Mouse (Mus musculus) small intestine, adult 2 months (tissue): ENCODE measurements around the gene Arid5b.

ENCODE experiments used
- CTCF ChIP-seq: fragments of 200-500 bp; IDR thresholded peaks from 2 replicates; pipeline ENCODE4 v1.5.1; 2012; ENCODE audit warnings: low read depth, mild to moderate bottlenecking, control low read depth, inconsistent platforms, low read length, moderate library complexity, mixed read lengths; ENCODE audit not compliant: insufficient replicate concordance, insufficient read length; ENCODE audit errors: extremely low read depth
- POLR2A ChIP-seq: fragments of 200-500 bp; IDR thresholded peaks from 2 replicates; pipeline ENCODE4 v1.6.1; 2012; ENCODE audit warnings: low read depth, mild to moderate bottlenecking, control low read depth, inconsistent platforms, low read length, moderate library complexity

DNA sequence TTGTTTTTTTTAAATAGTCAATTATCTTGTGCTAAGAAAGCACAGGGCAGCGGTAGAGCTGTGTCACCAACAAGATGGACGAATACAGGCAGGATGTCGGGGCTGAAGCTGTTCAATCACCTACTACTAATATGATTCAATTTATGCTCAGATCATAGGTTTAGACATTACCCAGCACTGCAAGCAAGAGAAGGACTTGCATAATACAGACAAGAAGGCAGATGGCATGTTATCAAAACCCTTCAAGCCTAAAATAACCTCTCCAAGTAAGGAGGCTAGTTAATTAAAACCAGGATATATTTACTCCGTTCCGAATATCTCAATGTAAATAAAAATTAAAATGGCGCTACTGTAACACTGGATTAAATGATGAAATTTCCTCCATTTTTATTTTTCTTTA lies 96.3 kb downstream of the Arid5b start:
- no peak for TF ChIP-seq CTCF
- TF ChIP-seq POLR2A = no peak
